Mouse (Mus musculus): Measurements from ENCODE around the gene Cers3. TPM values are rescaled to one million over a fixed set of nuclear protein-coding genes. Genes with fewer than 3 reads are reported as not detected.

Cers3 gene
- polyA plus RNA-seq (2015; fragmentation: Nextera tagmentation; extraction: Ambion mirVana) = 2.3 and 2.7 TPM in 2 replicates

DNA sequence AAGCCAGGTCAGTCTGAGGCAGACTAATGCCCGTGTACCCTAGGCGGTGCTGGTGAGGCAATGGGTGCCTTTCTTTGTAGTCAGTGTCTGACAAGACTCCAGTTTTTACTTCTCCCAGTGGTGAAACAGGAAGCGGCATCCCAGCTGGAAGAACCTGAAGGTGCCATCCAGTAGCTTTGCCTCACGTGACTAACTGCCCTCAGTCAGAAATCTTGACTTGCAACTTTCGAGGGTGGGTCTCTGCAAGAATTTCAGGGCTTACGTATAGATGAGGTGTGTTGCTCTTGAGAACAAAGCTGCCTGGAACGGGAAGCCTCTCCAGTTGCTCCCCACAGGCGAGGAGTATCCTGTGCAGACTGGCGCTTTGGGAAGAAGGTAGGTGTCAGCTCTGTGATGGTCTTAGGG, at the start of gene Cers3:
TSS of gene Cers3 (plus strand) at position 128 of the 405 bp plus-strand sequence.
- DNase-seq (ENCODE audit: low spot score) = no peak

DNA sequence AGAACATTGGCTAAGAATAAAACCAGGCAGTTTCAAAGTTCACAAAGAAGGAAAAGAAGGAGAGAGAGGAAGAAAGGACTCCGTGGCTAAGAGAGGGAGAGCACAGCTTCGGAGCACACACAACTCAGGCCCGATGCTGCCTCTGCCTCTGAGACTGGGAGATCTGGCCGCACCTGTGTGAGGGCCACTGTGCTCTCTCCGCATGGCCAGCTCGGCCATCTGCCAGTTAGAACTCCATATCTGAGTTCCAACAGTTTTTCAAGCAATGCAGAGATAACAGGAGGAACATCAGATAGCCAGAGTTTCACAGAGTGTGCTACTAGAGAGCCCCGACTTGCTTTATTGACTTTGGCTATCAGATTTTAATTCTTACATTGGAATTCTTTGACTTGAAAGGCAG, 48.8 kb upstream of the Cers3 start:
- DNase-seq (ENCODE audit: low spot score) = no peak

DNA sequence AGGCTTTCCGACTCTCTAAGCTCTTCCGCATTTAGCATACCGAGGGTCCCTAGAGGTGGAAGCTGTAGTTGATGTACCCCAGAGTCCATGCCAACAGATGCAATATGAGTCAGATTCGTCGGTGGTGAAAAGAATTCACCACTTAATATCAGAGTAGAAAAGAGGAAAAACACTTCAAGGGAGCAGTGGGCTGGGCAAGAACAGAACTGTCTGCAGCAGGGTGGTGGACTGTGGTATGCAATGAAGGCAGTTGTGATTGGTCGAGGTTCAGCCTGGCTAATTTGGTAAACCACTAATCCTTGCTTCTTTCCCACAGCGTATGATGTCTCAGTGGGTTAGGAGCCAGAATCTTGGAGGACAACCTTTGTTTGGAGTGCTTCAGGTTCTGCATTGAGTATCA, 40.6 kb upstream of the Cers3 start:
- DNase-seq (ENCODE audit: low spot score) = no peak

DNA sequence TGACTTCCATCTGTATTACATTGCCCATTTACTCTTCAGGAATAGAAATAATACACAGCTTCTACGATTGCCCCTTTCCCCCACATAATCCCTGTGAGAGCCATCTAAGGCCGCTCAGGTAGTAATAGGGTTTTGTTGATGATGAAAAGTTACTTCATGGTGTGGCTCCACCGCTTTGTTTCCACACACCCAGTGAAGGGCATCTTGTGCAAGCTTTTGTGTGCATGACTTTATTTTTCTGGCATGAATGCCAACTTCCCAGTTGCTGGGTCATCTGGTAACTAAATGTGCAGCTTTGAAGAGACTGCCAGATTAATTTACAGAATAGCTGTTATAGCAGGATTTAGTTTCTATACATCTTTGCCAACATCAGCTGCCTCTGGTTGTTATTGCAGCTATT, 38.7 kb upstream of the Cers3 start:
- no peak for DNase-seq (ENCODE audit: low spot score)

DNA sequence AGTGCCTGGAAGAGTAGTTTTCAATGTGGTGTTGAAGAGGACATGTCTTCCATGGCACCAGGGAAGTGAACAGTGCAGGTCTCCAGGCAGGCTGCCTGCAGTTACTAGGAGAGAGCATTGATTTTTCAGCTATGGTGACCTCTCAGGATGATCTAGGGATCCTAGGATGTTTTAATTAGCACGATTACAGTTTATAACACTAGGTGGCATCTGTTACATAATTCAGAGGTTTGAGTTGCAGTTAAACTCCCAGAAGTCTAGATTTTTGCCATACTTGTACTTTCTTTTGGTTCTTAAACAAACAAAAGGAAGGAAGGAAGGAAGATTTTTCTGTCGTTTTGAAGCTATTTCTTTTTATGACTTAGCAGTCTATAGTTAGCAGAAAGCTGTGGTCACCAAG, 32.1 kb upstream of the Cers3 start:
- no peak for DNase-seq (ENCODE audit: low spot score)

DNA sequence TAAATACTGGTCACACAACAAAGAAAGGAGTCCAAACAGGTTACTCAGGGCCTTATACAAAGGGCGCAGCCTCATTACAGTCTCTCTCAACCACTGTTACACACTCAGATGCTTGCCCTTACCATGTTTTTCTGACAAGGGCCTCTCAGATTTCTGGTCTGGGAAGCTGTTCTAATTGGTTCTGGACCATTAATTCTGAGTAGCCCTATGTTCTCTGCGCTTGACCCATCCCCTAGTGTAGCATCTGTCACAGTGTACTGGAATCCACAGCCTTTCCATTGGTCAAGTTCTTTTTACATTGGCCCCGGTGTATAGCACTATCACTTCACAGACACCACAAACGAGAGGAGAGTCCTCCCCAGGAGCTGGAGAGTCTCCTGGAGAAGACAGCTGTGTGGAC, 18.8 kb upstream of the Cers3 start:
- no peak for DNase-seq (ENCODE audit: low spot score)

DNA sequence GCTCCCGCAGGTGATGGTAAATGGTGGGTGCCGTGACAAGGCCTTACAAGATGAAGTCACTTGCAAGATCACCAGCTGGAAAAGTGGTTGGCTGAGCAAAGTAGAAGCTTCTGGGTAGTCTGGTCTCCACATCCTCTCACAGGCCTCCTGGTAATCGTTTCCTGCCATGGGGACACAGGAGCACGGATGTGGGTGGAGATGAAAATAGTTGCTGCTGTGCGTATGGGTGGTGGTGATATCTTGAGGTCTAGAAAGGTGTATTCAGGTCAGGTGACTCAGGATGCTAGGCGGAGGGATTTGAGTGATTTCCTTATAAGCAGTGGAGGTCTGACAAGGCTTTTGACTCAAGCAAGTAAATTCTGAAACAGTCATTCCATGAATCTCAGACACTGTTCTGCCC, 18.4 kb upstream of the Cers3 start:
- peak; percentile 49 for DNase-seq (ENCODE audit: low spot score)

DNA sequence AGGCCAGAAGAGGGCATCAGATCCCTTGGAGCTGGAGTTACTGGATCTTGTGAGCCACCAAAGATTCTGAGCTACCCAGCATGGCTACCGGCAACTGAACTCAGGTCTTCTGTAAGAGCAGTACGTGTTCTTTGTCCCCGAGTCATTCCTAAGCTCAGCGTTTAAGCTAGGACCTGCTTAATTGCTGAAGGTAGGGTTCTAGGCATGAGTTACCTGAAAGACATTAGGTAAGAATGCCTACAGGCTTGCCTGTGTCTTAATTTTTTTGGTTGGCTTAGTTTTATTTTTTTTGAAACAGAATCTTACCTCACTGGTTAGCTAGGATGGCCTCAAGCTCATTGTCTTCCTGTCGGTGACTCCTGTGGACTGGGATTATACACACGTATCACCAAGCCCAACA, 15.2 kb upstream of the Cers3 start:
- DNase-seq (ENCODE audit: low spot score) = no peak

DNA sequence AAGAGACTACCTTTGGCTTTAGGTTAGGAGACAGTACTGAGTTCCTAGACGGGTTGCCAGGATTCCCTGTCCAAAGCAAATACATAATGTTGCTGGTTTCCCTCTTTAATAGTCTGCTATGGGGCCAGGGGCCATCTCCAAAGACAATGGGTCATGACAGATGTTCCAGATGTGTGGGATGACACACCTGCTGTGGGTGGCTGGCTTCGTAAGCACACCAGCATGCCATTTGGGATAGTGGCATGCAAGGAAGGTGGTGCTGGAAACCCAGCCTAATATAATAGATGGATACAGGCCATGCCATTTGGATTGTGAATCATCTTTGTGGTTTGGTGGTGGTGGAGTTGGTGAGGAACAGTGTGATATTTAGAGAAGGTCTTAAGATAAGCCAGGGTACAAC, 14.1 kb upstream of the Cers3 start:
- no peak for DNase-seq (ENCODE audit: low spot score)

DNA sequence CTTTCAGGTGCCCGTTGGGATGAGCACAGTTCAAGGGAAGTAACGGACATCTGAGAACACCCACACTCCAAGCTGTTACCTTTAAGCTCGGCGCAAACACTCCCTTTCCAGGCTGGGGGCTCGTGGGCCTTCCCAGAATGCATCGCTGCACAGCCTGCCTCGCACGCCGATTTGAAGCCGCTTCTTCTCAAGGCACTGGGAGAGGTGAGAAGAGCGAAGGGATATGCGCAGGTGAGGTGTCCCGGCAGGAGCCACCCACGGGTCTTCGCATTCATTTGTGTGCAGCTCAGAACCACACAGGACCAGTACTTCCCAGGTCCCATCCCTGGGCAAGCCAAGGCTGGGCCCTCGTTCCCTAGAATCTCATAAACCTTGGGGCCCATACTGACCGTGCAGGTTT, 9.9 kb upstream of the Cers3 start:
- DNase-seq (ENCODE audit: low spot score) = no peak

DNA sequence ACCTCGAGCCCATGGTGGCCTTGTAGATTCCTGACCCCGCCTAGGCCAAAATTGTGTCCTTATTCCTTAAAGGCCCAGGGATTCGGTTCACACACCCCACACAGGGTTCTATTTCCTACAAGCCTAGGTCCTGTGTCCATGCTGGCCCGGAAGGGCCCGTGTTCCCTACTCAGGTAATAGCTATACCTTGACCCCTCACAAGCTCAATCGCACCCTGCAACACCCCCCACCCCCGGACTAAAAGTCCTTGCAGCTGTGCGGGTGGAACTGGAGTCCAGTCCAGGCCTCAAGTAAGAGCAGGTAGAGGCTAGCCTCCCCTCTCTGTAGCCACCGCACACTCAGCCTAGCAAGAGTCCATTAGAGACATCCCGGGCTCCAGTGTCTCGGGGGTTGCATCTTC, 9.4 kb upstream of the Cers3 start:
- DNase-seq (ENCODE audit: low spot score) = no peak

DNA sequence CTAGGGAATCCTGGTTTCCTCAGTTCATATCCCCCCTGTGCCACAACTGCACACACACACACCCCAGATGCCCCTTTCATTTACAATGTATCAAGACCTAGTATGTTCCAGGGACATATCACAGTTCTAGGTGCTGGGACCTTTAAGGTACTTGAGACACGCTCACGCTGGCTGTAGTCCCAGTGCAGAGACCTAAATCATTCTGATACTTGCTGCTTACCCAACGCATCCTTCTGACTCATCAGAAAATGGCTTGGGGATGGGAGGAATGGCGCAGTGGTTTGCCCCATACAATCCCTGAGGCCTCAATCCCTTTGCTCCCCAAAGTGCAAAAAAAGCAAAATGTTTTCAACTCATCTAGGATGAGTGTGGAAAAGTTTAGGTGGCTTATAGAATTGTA, 8.8 kb upstream of the Cers3 start:
- no peak for DNase-seq (ENCODE audit: low spot score)

DNA sequence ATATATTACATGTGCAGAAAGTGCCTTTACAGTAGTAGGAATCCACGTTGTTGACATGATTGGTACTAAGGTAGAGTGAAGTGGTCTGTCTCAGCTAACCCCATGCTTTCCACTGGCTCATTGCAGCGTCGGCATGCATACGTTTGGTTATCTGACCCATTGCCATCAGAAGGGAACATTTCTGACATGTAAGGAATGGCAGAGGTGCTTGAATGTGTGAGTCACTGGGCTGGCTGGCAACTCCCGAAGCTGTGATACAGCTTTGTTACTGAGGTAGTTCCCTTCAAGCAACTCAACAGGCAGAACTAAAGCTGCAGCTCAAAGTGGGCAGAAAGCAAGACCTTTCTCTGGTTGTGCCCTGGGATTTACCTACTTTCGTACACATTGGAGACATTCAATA, 8.3 kb upstream of the Cers3 start:
- DNase-seq (ENCODE audit: low spot score) = no peak

DNA sequence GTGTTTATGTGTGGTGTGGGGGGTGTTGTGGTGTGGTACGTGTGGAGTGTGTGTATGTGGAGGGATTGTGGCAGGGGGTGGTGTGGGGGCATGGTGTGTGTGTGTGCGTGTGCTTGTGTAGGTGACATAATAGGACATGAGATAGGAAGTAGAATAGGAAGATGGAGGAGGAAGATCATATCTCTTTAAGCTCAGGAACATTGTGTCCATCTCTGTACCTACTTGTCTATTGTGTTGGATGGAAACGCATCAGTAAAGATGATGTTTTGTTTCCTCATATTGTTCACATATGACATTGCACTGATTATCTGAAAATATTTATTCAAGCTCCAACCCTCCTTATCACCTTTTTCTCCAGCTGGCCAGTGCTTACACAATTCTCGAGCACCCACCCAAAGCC, 5.9 kb upstream of the Cers3 start:
- DNase-seq (ENCODE audit: low spot score) = no peak

DNA sequence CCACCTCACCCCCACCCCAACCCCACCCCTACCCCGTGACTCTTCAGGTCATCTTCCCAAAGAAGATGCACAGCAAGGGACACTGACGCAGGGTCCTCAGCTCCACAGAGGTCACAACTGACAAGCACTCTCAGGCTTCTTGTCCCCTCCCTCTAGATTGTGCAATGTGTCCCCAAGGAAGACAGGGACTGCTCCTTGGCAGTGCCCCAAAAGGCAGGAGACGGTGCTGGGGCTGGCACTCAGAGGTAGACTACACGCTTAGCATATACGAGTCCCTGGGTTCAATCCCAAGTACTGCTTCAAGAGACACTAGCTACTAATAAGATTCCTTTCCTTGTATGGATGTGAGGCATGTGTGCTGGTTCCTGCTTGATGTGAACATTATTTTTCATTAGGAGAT, 2.3 kb upstream of the Cers3 start:
- no peak for DNase-seq (ENCODE audit: low spot score)

DNA sequence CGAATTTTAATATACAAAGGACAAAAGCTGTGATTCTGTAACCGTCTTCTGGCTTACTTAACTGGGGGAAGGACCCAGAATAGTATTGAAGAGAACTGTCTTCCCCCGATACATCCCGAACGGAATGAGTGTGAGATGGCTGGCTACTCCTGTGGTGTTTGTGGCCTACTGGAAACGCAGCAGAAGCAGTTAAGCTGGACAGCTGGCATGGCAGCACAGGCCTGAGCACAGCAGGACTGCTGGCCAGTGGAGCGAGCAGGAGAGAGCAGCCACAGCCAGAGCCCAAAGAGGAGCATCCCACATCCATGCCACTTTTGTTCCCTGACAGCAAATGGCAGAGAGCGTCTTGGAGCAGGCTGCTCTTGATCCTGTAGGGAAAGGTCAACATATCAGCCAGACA, 1.9 kb upstream of the Cers3 start:
- no peak for DNase-seq (ENCODE audit: low spot score)

DNA sequence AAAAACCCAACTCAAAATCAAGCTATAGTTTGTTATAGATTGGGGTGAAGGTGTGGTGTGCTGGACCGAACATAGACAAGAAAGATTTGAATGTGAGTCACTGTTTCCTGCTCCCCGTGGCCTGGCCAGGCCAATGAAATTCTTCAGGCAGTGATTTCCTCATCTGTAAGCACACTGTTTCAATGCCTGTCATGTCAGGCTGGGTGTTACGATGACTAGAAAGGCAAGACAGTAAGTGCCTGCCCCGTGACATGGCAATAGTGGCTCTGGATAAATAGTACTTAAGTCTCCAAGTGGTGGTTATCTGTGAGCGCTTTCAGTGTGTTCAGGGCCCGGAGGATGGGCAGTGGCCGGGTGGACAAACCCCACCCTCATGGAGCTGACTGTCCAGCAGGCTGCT, 3.7 kb downstream of the Cers3 start:
- no peak for DNase-seq (ENCODE audit: low spot score)

DNA sequence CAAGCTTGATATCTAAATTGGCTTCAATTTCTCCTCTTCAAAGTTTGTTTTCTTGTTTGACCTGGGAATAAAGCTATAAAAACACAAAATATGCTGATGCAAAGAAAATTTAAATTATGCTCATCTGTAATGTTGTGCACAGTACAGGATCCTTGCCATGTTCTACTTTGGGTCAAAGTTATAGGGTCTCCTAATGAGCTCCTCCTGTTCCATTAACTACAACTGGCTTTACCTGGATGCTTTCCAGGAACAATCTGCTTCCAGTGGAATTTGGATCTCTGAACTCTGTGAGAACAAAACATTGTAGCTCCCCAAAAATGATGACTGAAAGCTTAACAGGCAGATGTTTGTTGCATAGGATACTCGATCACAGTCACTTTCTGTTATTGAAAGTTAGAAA, 6.7 kb downstream of the Cers3 start:
- no peak for DNase-seq (ENCODE audit: low spot score)

DNA sequence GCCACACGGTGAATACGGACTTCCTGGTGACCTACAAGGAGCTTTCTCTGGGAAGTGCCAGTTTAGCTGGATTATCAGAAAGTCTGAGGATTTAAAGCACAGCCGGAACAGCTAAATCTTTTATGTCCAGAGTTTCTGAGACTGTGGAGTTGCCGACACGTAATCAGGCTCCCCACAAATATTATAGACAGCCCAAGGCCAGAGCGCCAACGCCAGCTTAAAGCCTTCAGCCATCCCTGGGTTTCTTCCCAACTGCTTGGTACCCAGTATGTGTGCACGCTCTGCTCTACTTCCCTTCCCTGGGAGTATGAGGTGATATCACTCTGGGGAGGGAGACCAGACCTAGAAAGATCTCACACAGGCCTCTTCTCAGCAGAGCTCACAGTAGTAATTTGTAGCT, 10.5 kb downstream of the Cers3 start:
- no peak for DNase-seq (ENCODE audit: low spot score)

DNA sequence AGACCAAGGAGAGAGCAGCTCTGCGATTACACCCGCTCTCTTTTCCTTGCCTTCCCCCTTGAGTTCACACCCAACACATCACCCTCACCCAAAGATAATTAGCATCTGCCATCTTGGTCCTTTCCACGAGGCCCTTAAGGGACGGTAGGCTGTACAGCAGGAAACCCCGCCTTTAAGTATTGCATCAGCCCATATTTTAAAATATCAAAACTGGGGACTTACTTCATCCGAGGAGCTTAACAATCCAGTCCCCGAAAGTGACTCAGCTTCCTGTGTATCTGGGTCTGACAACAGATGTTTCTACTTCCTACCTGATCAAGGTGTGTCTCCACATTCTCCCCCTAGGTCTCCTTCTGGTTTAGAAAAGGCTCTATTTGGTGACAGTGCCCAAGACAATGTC, 12.3 kb downstream of the Cers3 start:
- no peak for DNase-seq (ENCODE audit: low spot score)

DNA sequence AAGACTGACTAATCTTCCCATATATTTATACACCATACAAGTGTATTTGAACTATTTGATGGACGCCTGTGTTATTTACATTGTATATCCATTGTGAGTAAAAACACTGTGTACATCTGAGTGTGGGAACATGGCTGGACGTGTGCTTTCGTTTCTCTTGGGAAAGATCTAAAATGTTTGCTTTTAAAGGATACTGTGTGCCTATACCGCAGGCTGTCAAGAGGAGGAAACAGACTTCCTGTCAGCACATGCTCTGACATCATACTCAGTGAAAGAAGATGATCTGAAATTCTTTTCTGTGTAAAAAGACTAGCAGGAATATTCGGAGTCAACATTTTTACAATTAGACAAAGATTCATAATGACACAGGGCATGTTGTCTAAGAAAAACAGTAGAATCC, 26.6 kb downstream of the Cers3 start:
- DNase-seq (ENCODE audit: low spot score) = no peak

DNA sequence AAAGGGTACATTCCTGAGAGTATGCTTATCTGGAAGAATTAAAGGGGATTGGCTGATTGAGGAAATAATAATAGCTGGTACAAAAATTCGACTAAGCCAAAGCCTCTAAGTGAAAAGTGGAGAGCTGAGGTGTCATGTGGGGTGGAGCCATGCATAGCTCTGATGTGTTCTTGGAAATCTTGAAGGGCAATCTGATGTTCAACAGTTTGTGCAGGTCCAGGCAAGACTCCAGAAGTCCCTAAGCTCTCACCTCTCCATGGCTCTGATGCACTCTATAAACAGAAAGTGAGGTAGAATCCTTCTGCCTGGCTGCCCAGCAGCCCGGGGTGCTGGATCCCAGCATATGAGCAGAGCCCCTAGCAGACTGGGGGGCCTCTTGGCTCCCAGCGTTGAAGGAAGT, 27.4 kb downstream of the Cers3 start:
- no peak for DNase-seq (ENCODE audit: low spot score)

DNA sequence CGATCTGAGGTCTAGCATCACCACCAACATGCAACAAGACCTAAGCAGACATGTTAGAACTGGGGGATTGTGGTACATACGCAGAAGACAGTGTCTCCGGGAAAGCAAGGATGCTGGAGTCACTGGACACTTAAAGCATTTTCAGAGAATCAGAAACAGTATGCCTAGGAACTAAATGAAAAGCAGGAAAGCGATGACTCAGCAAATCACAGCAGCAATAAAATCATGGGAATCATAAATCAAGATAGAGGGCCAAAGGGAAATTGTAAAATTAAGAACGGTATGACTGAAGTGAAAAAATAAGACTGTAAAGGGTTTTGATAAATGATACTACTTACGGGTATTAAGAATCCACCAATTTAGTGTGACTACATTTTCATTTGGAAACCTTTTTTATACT, 27.9 kb downstream of the Cers3 start:
- no peak for DNase-seq (ENCODE audit: low spot score)

DNA sequence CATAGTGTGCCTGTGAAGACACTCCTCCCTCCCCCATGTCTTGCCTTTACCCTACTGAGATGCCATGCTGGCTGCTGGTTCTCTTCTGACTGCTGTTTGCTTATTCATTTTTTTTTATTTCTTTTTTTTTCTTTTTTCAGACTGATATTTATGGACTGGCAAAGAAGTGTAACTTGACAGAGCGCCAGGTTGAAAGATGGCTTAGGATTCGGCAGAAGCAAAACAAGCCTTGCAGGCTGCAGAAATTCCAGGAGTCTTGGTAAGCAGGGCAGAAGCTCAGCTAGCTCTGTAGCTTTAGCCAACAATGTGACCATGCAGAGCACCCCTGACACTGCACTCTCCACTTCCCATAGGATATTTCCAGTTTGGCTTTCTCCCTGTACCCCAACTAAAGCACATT, 36.1 kb downstream of the Cers3 start:
- no peak for DNase-seq (ENCODE audit: low spot score)

All from thymus, postnatal 0 days (tissue).